Mouse (Mus musculus) urinary bladder, adult 18-20 months (tissue): Measurements from ENCODE around the gene Gng5.

Source experiments
- DNase-seq, 2 experiments: peaks; one replicate each; pipeline ENCODE4 v3.0.0; 2022; ENCODE audit warnings: low spot score in 2 of 2, mixed read lengths in 2 of 2

Gng5 gene

GRCm38 (mm10) chr3:146499431-146500002, at the start of gene Gng5, which contains the start of gene Spata1:
Gng5 (plus strand) TSS chr3:146499807.
Spata1 (minus strand) TSS chr3:146499753.
- DNase-seq, result peak; percentile 73 to 86

- DNase-seq, result peak; percentile 85 to 89
Observed at GRCm38 (mm10) chr3:146450371-146450841, 49.2 kb upstream of the Gng5 start.

- no peak for DNase-seq
Observed at GRCm38 (mm10) chr3:146451375-146451774, 48.2 kb upstream of the Gng5 start.

GRCm38 (mm10) chr3:146462939-146463338, 36.7 kb upstream of the Gng5 start:
- peak in 1 of 2 experiments; percentile 15 for DNase-seq

- no peak for DNase-seq
Observed at GRCm38 (mm10) chr3:146469226-146469625, 30.4 kb upstream of the Gng5 start.

- DNase-seq, result no peak
Observed at GRCm38 (mm10) chr3:146472657-146473056, 26.9 kb upstream of the Gng5 start.

GRCm38 (mm10) chr3:146473741-146474140, 25.9 kb upstream of the Gng5 start:
- DNase-seq, result no peak

GRCm38 (mm10) chr3:146474428-146474827, 25.2 kb upstream of the Gng5 start:
- no peak for DNase-seq

- no peak for DNase-seq
Observed at GRCm38 (mm10) chr3:146482044-146482443, 17.6 kb upstream of the Gng5 start.

- DNase-seq, result no peak
Observed at GRCm38 (mm10) chr3:146486464-146486863, 13.1 kb upstream of the Gng5 start.

- DNase-seq, result no peak
Observed at GRCm38 (mm10) chr3:146494941-146495340, 4.7 kb upstream of the Gng5 start.

GRCm38 (mm10) chr3:146498989-146499388, 618 bp upstream of the Gng5 start:
- no peak for DNase-seq

- peak in 1 of 2 experiments; percentile 61 for DNase-seq
Observed at GRCm38 (mm10) chr3:146500003-146500809, 599 bp downstream of the Gng5 start.

- no peak for DNase-seq
Observed at GRCm38 (mm10) chr3:146500810-146501201, 1.2 kb downstream of the Gng5 start.

GRCm38 (mm10) chr3:146501601-146502123, 2.1 kb downstream of the Gng5 start:
- DNase-seq, result no peak

GRCm38 (mm10) chr3:146506711-146507110, 7.1 kb downstream of the Gng5 start:
- DNase-seq, result no peak

GRCm38 (mm10) chr3:146520226-146520797, 20.7 kb downstream of the Gng5 start:
- DNase-seq, result no peak

GRCm38 (mm10) chr3:146520798-146521651, 21.4 kb downstream of the Gng5 start, which contains the start of gene Rpf1:
Rpf1 (minus strand) TSS chr3:146521429.
- DNase-seq, result peak; percentile 79 to 88

GRCm38 (mm10) chr3:146521652-146522020, 22.0 kb downstream of the Gng5 start:
- no peak for DNase-seq

- DNase-seq, result no peak
Observed at GRCm38 (mm10) chr3:146528335-146528734, 28.7 kb downstream of the Gng5 start.

- no peak for DNase-seq
Observed at GRCm38 (mm10) chr3:146534986-146535385, 35.4 kb downstream of the Gng5 start.
